Mouse (Mus musculus): ENCODE results near the gene Ipo11.

Gene Ipo11

DNA sequence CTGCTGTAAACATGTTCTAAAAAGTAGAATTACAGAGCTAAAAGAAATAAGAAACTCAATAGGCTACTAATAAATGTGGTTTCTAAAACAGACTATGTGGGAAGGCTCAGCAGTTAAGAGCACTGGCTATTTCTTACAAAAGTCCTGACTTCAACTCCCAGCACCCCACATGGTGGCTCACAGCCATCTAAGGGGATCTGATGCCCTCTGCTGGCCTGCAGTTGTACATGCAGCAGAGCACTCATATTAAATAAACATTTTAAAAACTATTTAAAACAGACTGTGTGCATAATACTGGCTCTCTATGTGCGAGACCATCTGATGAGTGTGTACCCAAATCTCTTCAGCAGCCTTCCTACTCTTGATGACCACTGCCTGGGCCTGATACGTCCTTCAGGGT lies 42.5 kb downstream of the Ipo11 start:
- no peak for DNase-seq

DNA sequence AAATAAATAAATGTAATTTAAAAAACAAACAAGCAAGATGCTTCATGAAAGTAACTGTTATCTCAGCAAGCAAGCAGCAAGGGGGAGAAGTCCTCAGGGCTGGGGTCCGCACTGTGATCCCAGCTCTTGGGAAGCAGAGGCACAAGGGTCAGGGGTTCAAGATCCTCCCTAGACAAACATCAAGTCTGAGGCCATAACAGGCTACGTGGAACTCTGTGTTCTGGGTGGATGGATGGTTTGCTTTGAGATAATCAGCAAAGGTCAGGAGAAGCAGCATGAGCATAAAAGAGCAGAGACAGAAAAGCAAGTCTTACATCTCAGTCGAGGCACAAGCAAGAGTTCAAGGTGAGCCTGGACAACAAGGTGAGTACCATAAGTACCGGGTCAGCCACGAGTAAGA lies 43.1 kb downstream of the Ipo11 start:
- DNase-seq: no peak

DNA sequence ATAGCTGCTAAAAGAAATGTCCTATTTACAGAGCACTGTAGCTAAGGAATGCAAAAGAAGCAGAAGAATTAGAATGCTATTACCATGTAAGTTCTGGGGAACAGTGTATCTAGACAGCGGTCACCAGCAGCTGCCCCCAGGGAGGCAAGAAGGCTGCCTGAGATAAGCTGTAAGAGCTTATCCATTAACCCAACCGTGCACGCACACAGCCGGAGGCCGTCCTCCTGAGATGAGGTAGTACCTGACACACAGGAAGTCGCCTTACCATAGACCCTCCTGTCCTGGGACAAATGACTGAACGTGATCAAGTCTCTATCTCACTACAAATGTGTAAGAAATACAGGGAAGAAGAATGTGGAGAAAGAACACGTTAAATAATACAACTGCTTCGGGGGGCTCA lies 43.6 kb downstream of the Ipo11 start:
- DNase-seq: no peak

DNA sequence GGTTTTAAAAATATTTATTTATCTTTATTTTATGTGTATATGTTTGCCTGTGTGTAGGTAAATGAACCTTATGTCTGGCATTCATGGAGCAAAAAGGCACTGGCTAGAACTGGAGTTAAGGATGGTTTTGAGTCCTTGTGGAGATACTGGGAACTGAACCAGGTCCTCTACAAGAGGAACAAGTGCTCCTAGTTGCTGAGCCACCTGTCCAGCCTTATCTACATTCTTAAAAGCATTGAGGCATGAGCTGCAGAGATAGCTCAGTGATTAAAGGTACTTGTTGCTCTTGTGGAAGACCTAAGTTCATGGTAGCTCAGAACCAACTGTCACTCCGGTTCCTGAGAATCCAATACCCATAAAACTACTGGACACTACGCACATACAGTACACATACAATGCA lies 49.4 kb downstream of the Ipo11 start:
- DNase-seq: no peak

DNA sequence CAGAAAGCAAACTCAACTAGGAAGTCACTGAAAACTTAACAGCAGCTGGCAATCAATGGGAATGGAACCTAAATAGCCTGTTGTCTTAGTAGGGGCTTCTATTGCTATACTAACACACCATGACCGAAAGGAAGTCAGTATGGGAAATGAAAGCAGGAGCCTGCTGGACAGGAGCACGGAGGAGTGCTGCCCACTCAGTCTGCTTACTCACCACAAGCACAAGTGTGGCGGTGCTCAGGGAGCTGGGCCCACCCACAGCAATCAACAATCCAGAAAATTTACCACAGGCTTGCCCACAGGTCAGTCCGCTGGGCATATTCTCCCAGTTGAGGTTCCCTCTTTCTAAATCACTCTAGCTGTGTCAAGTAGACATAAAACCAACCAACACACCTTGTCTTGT lies 52.5 kb downstream of the Ipo11 start:
- no peak for DNase-seq

DNA sequence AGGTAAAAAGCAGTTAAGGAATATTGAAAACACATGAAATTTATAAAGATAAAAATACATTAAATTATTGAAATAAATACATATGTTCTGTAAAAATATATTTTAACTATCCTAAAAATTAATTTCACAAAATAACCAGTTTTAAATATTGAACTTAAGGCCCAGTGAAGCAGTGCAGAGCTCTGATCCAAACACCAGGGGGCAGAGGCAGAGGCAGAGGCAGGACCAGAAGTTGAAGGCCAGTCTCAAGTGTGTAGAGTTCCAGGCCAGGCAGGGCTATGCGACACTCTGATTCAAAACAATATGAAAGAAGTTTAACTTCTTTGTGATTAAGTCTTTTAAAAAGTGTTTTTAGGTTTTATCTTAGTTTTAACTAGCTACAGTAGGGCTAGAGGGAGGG lies 60.5 kb downstream of the Ipo11 start:
- DNase-seq: no peak

DNA sequence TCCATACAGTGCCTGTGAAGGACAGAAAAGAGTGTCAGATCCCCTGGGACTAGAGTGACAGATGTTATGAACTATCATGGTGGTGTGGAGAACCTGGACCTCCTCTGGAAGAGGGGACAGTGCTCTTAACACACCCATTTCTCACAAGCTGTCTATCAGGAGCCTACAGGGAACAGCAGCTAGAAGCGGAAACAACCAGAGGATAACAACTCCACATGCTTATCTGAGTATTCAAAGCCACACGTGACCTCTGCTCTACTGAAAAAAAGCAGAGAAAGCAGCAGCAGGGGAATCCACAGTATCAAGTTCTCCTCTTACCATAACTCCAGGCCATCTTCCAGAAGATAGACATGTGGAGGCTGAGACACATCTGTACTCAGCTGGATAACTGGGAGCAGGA lies 71.2 kb downstream of the Ipo11 start:
- no peak for DNase-seq

DNA sequence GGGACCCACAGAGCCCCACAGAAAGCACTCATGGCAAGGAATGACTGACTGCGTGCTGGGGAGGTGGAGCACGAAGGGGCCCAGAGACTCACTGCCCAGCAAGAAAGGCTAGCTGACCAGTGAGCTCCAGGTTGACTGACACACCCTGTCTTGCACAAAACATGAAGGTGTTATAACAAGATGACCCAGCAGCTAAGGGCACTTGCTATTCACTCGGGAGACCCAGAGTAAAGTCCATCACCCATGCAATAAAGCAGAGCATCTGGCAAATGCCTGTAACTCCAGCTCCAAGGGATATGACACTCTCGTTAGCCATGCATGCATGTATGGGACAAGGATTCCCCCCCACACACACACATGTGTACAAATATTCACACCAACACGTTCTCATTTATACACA lies 78.0 kb downstream of the Ipo11 start:
- no peak for DNase-seq

DNA sequence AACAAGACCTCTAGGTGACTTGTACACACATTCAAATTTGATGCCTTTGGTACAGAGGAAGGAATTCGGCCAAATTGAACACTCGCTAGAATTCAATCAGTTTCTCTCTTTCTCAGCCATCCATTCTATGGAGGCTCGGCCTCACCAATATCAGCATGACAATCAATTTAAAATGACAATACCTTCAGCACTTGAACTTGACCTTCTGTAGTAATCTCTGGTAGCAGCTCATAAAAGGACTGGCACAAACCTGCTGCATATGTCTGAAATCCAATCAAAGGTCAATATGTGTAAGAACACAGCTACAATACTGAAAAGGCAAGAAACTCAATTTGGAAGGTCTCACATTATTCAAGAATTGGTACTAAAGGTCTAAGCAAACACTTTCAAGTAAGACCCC lies 80.2 kb downstream of the Ipo11 start:
- no peak for DNase-seq

DNA sequence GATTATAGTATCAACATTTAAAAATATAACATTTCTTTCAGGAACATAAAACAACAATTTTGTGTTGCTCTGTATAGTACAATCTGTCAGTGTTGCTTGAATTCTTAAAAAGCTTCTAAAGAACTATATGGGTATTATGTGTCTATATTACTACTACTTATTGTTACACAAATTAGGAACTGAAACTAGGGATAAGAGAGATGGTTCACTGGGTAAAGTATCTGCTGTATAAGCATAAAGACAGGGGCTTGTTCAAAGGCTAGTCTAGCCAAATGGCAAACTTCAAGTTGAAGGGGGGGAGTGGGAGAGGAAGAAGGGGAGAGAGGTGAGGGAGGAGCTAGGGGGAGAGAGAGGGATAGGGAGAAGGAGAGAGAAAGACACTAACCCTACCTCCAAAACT lies 89.2 kb downstream of the Ipo11 start:
- no peak for DNase-seq

DNA sequence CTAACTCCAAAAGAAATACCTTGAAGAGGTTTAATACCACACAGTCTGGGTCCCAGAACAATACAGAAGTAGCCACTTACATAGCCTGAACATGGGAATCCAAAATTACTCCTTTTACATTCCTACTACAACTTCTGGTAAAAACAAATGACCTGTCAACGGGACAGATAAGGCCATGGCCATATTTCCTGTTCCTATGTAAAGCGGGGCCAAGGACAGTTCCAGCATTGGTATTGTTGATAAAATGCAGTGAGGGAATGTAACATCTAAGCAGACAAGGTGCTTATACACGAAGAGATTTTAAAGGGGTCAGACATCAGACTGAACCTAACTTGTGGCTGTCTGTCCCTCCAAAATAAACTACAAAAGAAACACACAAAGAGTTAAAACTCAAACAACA lies 91.8 kb downstream of the Ipo11 start:
- no peak for DNase-seq

DNA sequence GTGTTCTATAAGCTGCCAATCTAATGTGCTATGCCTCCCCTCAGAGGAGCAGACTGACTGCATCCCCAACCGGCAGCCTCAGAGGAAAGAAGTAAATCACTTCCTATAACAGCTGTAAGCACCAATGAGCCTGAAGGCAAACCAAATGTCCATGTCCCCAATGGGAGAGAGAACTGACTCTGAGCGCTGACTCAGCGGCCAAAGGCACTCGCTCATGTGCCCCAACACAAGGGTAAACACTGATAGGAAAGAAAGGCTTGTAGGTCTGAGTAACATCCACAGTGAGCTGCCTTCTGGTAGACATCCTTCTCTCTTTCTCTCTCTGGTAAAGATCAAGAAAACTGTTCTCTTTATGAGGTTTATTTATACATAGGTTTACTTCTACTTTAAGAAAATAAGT lies 94.2 kb downstream of the Ipo11 start:
- DNase-seq: no peak

DNA sequence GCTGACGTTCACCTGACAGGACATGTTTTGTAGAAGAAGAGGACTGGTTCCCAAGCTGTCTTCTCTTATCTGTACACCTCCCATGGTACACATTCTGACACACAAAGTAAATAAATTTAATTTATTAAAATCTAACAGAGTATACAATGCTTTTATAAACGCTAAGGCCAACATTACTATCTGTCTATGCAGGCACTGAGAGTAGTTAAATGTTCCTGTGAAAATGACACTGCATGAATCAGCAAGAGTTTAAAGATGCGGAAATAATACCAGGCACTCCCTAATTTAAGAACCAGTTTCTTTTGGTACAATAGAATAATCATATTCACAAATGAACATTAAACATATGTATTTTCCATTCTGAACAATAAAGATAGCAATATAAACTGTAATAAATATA lies 98.0 kb downstream of the Ipo11 start:
- no peak for DNase-seq

DNA sequence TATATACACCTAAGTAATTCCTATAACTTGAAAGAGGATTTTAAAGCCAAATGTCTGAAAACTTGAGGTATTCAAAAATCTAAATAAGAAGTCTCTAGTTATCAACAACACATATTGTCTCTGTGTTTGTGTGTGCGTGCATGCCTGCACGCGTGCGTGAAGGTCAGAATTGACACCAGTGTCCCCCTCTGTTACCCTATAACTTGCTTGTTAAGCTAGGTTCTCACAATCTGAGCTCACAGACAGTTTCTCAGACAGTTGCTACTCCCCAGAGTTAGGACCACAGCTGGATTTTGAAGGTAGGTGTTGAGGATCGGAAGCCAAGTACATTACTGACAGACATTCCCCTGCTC lies 100.3 kb downstream of the Ipo11 start:
- DNase-seq: no peak

DNA sequence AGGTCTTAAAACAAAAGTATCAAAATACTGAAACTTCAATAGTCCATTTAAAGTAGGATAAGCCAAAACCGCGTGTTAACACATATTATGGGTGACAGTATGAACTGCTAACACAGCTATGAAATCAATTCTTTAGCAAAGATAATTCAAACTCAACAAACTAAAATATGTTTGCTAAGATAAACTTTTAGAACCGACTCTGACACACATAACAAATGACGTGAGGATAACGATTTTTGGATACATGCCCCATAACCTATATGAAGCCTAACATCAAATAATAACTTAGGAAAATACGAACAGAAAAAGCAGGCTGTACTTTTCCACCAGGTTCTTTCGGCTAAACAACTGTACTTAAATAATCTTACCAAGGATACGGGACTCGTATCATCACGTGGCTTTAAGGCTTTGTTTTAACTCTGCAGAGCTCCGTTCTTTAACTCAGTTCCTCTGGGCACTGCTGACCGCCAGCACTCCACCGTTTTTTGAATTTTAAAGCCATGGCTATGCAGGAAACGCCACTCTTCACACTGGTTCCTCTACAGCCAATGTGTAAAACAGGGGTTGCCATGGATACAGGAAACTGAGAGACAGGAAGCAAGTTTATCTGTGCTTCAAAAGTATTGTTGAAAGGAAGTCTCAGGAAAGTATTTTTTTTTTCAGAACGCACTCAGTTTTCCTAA lies 100.8 kb downstream of the Ipo11 start:
- no peak for DNase-seq

DNA sequence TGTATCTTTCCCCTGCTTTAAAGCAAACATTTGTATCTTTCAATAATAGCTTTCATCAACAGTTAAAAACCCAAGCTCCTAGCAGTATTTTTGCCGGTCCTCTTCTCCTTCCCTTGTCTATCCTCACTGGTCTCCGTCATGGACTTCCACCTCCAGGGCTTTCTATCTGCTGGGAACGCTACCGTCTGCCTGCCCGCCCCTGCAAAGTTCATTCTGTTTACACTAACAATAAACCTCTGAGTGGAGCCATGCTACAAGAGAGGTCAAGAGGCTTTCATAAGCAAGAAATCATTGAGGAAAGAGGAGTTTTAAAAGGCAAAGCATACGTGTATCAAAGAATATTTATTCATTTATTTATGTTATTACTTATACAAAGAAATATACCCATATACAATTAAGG lies 106.7 kb downstream of the Ipo11 start:
- DNase-seq: no peak

DNA sequence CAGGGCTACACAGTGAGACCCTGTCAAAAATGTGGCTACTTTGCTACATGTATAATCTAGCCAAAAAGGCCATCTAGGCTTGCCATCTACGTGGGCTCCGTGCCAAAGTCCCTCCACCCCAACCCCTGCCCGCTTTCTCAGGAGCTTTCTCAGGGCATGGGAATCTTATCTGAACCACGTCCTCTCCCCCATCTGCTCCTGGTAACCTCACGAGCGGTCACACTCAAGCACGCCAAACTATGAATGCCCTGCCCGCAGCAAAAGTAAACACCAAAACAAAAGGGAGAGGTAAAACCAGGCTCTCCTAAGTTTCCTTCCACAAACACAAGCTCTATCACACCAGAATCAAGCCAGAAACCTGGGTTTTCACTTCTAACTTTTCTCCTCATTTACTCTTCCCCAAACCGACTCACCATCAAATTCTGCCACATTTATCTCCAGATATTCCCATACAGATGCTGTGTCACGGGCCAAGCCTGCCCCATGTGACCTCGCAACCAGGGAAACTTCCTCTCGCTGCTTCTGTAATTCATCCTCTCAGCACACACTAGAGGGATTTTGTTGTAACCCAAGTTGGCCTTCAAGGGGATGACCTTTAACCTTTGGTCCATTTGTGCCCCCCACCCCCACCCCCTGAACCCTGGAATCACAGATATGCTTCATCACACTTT lies 107.3 kb downstream of the Ipo11 start:
- DNase-seq: no peak

DNA sequence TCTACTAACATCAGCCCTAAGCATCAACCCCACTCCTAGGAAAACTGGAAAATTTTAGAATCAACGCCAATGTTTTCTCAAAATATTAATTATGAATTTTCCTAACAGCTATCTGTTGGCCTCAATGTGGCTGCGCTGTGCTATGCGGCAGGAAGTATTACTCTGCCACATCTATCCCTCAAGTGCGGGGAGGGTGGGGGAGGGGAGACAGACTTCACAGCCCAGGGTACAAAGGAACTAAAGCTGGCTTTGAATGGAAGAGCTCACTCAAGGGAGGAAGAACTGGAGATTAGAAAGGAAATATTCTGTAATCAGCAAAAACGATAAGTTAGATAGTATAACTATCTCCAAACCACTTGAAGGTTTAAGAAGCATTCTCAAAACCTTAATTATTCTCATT lies 111.1 kb downstream of the Ipo11 start:
- no peak for DNase-seq

DNA sequence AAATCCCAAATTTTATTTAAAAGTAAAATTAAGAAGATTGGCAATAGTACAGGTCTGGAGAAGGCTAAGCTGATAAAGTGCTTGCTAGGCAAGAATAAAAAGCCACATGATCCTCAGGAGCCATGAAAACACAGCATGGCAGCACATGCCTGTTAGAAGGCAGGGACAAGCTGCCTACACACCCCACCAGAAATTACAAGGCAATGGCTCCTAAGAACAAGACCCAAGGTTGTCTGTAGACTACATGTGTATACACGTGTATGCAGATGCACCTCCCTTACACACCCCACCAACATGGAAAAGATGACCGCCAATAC lies 112.9 kb downstream of the Ipo11 start:
- DNase-seq: no peak

DNA sequence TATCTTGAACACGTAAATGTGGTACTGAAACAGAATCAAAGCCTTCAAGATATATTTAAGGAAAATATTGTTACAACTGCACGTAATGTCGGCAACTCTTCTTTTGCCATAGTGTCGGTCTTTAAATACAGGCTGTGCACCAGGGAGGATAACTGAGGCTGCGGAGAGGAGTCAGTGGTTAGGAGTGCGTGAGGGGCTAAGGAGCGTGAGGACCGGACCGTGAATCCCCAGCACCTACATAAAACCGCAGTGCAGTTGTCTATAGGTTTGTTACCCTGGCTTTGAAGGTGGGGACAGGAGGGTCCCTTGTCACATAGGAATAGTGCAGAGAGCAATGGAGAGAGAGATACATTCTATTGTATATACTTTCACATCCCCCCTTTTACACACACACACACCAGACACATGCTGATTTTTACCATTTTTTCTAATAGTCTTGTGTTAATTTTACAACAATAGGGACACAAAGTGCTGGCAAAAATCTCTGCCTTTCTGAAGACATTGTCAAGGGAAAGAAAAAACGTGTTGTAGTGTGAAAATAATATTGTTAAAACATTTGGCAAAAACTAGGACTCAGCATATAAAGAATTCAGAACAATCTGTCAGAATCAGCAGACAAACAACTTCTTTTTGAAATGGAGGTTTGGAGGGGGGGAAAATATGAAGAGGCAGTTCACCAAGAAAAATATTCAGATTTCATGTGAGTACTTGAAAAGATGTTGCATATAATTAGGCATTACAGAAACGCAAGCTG lies 113.5 kb downstream of the Ipo11 start:
- DNase-seq: no peak

DNA sequence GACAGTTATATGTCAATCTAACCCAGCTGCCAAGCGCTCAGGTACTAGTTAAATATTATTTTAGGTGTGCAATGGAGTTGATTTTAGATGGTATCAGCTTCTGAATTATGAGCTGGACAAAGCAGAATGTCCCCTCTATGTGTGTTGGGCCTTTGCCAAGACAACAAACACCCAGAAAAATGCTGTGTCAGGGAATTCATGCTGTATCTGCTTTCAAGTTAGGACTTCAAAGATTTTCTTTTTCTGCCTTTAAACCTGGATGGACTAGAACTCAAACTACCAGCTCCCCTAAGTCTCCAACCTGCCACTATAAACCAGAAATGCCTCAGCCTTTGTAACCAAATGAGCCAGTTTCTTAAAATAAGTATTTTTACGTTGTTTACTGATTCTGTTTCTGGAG lies 116.6 kb downstream of the Ipo11 start:
- DNase-seq: no peak

DNA sequence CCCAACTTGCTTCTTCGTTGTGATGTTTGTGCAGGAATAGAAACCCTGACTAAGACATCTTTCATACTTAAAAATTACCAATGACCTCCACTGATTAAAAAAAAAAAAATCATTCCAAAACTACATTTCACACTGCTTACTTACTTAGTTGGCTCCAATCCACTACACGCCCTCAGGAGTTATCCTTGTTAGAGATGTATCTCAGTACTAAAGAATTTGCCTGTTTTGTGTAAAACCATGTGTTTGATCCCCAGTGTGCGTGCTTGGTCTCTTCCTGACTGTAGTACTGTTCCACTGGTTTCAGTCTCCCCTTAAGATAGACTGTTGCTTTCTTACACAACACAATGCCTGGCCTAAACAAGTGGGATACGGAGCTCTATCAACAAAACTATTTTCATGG lies 117.0 kb downstream of the Ipo11 start:
- DNase-seq: no peak

DNA sequence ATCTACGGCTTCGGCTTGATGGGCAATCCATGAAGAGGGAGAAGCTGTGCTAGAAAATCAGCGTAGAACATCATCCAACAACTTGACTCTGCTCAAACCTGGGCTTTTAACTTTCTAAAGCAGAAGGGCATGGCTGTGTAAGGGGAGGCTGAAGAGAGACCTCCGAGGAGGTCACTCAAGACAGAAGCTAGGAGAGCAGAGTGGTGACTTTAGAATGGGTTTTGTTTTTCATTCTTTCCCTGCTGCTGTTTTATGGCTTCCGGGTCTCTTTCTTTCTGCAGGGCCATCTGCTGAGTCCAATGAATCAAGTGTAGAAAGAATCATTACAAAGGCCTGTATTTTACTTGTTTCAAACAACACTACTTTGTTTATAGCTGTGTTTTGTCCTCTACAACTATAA lies 119.7 kb downstream of the Ipo11 start:
- no peak for DNase-seq

DNA sequence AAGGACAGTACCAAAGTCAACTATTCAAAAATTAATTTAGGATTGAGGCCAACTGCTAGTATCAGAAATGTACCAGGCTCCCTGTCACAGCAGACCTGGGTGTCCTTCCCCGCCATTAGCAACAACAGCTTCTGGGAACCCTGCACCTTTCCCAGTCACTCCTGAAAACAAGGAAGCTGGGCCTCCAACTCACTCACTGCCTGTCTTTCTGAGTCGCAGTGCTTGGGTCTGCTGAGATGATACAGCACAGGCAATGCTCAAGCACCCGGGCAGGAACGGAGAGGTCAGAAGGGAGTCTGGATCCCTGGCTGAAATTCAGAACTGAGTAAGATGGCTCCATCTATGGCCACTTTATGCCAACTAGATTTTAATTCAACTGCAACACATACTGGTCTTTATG lies 123.2 kb downstream of the Ipo11 start:
- DNase-seq: no peak

DNA sequence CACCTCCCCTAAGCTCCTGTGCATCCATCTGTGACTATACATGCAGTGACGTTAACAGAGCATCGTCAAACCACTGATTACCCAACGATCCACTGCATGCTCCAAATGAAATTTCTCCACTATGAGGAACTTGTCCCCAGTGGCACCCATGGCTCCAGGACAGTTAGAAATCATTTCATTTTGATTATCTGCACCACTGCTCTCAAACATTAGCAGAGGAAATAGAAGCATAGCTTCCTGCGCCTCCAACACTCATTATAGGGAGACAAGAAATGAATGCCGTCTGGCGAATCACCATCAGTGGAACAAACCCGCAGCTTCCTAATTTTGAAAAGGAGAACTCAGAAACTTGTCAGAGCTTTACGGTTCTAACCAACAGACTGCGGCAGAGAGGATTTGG lies 123.7 kb downstream of the Ipo11 start:
- no peak for DNase-seq

All from cerebellum, adult 9-10 months (tissue).